Mouse (Mus musculus): ENCODE data around the gene Defb28. TPM values are rescaled to one million over a fixed set of nuclear protein-coding genes. Genes with fewer than 3 reads are reported as not detected.

Gene Defb28
- polyA plus RNA-seq, 1 experiment from 2014 or later, result 0.95 TPM

DNA sequence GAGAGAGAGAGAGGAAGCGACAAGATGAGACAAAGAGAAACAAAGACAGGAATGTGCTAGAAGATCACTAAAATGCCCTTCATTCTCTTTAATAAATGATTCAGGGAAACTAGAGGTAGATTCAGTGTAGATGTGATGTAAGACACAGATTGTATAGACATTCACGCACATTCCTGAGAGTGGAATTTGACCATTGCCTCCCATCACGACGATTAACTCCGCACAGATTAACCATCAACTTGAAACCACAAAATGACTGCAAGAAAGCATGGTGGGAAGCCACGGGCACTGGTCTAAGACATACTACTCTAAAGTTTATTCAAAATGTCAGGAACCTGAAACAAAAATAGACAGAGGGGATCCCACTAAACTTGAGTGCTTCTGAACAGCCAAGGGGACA lies 52.3 kb downstream of the Defb28 start:
- WGBS, result 72% methylated on average over 6 of the region's 6 CpGs
- Histone ChIP-seq H3K27ac (peak overlapping the region; percentile 67), H3K4me2 (no peak overlapping the region), H3K36me3 (no peaks in the 10 kb centered on the region), H3K9me3 (replicated peaks) (no peaks in the 10 kb centered on the region), H3K4me3 (replicated peaks) (no peak overlapping the region), H3K4me1 (0 out of 2 replicates have a peak, but pooled peaks cover 2% of the 10 kb centered on the region), H3K9ac (no peak overlapping the region), H3K27me3 (no peaks in the 10 kb centered on the region)
- ATAC-seq (replicated peaks; ENCODE audit: low FRiP score), result 0 out of 2 replicates have a peak, but pooled peaks have one; percentile 29

Other genes starting within 250 kb of the Defb28 start
- 39.5 and 39.7 TPM in 2 replicates for gene Tbc1d20, start 224.4 kb upstream of the Defb28 start, polyA plus RNA-seq (2015; fragmentation: Nextera tagmentation; extraction: Ambion mirVana)
- 79.0 and 88.7 TPM in 2 replicates for gene Rbck1, start 185.6 kb upstream of the Defb28 start, polyA plus RNA-seq (2015; fragmentation: Nextera tagmentation; extraction: Ambion mirVana)
- 1.1 and 1.9 TPM in 2 replicates for gene Trib3, start 174.2 kb upstream of the Defb28 start, polyA plus RNA-seq (2015; fragmentation: Nextera tagmentation; extraction: Ambion mirVana)
- 1.1 and 2.2 TPM in 2 replicates for gene Nrsn2, start 141.6 kb upstream of the Defb28 start, polyA plus RNA-seq (2015; fragmentation: Nextera tagmentation; extraction: Ambion mirVana)
- 10.6 and 12.2 TPM in 2 replicates for gene Sox12, start 120.2 kb upstream of the Defb28 start, polyA plus RNA-seq (2015; fragmentation: Nextera tagmentation; extraction: Ambion mirVana)
- 42.4 and 45.7 TPM in 2 replicates for gene Zcchc3, start 103.2 kb upstream of the Defb28 start, polyA plus RNA-seq (2015; fragmentation: Nextera tagmentation; extraction: Ambion mirVana)
- 0.56 and 0.77 TPM in 2 replicates for gene 6820408C15Rik, start 102.7 kb upstream of the Defb28 start, polyA plus RNA-seq (2015; fragmentation: Nextera tagmentation; extraction: Ambion mirVana)
- gene Defb23, start 53.6 kb upstream of the Defb28 start, polyA plus RNA-seq (2015; fragmentation: Nextera tagmentation; extraction: Ambion mirVana), result 0.27 TPM in 1 of 2 replicates, not detected in the other
- gene Defb20, start 41.2 kb upstream of the Defb28 start, polyA plus RNA-seq (2015; fragmentation: Nextera tagmentation; extraction: Ambion mirVana), result not detected in 2 replicates
- gene Defb22, start 28.1 kb upstream of the Defb28 start, polyA plus RNA-seq (2015; fragmentation: Nextera tagmentation; extraction: Ambion mirVana), result not detected in 2 replicates
- gene Defb26, start 6.6 kb upstream of the Defb28 start, polyA plus RNA-seq (2015; fragmentation: Nextera tagmentation; extraction: Ambion mirVana), result not detected in 2 replicates
- 0.90 and 1.6 TPM in 2 replicates for gene Defb29, start 21.8 kb downstream of the Defb28 start, polyA plus RNA-seq (2015; fragmentation: Nextera tagmentation; extraction: Ambion mirVana)
- not detected in 2 replicates for gene Gm17416, start 51.1 kb downstream of the Defb28 start, polyA plus RNA-seq (2015; fragmentation: Nextera tagmentation; extraction: Ambion mirVana)
- gene Defb21, start 54.5 kb downstream of the Defb28 start, polyA plus RNA-seq (2015; fragmentation: Nextera tagmentation; extraction: Ambion mirVana), result not detected in 2 replicates
- 4.4 and 4.8 TPM in 2 replicates for gene Defb19, start 62.1 kb downstream of the Defb28 start, polyA plus RNA-seq (2015; fragmentation: Nextera tagmentation; extraction: Ambion mirVana)
- not detected in 2 replicates for gene Defb45, start 81.1 kb downstream of the Defb28 start, polyA plus RNA-seq (2015; fragmentation: Nextera tagmentation; extraction: Ambion mirVana)
- 0.67 and 0.88 TPM in 2 replicates for gene Defb36, start 86.1 kb downstream of the Defb28 start, polyA plus RNA-seq (2015; fragmentation: Nextera tagmentation; extraction: Ambion mirVana)
- 23.2 and 25.2 TPM in 2 replicates for gene Defb25, start 104.8 kb downstream of the Defb28 start, polyA plus RNA-seq (2015; fragmentation: Nextera tagmentation; extraction: Ambion mirVana)
- 59.1 and 62.5 TPM in 2 replicates for gene Rem1, start 108.7 kb downstream of the Defb28 start, polyA plus RNA-seq (2015; fragmentation: Nextera tagmentation; extraction: Ambion mirVana)
- gene H13, start 151.2 kb downstream of the Defb28 start, polyA plus RNA-seq (2015; fragmentation: Nextera tagmentation; extraction: Ambion mirVana), result 141 and 147 TPM in 2 replicates
- 29.5 and 31.0 TPM in 2 replicates for gene Mcts2, start 168.8 kb downstream of the Defb28 start, polyA plus RNA-seq (2015; fragmentation: Nextera tagmentation; extraction: Ambion mirVana)
- 133 and 143 TPM in 2 replicates for gene Id1, start 218.0 kb downstream of the Defb28 start, polyA plus RNA-seq (2015; fragmentation: Nextera tagmentation; extraction: Ambion mirVana)
- 16.4 and 20.9 TPM in 2 replicates for gene Cox4i2, start 235.9 kb downstream of the Defb28 start, polyA plus RNA-seq (2015; fragmentation: Nextera tagmentation; extraction: Ambion mirVana)